Mouse (Mus musculus) cerebellum, adult 9-11 months (tissue): ENCODE data around the gene Teddm2.

Experiments
- DNase-seq: peaks from one replicate; pipeline ENCODE4 v3.0.0; 2022

Gene Teddm2

GRCm38 (mm10) chr1:153807390-153807993 is 92.5 kb downstream of the Teddm2 start:
- DNase-seq, result no peak

GRCm38 (mm10) chr1:153803530-153803929 is 96.5 kb downstream of the Teddm2 start:
- no peak for DNase-seq

GRCm38 (mm10) chr1:153802691-153803090 is 97.3 kb downstream of the Teddm2 start:
- DNase-seq, result no peak
